Mouse (Mus musculus): ENCODE measurements at regions not wholly inside any gene's neighbourhood (a gene's known extent, or its start where the extent isn't known, plus 50 kb on each side); places are given as distances from the start of the nearest gene placed in this dataset.

- TF ChIP-seq CTCF (IDR thresholded peaks at IDR 0.05) (no peak), POLR2A (IDR thresholded peaks at IDR 0.05; ENCODE audit: insufficient read depth, low read depth, low read length) (no peak)
Observed at GRCm38 (mm10) chr15:69591219-69592006, 3090.7 kb upstream of the Lrrc6 start.

Data from heart, adult 2 months (tissue).